Mouse (Mus musculus) bone marrow macrophage, adult 2 months (primary cell): ENCODE results near the gene Rims3.

Experiments
- CTCF ChIP-seq: IDR thresholded peaks from 2 replicates; pipeline ENCODE4 v1.5.1; 2012; ENCODE audit warnings: low read depth, mild to moderate bottlenecking, low read length, moderate library complexity
- POLR2A ChIP-seq: IDR thresholded peaks from 2 replicates; pipeline ENCODE4 v1.6.1; 2012; ENCODE audit warnings: mild to moderate bottlenecking, low read depth, low read length, borderline replicate concordance

GRCm38 (mm10) chr4:120819296-120819695, 35.3 kb upstream of the Rims3 start:
- TF ChIP-seq CTCF (no peak), POLR2A (no peak)
